ENCODE assay signal across 8 mouse cellular contexts in genomic region chr17:56897630-56898195, GRCm38 (mm10). TPM values are rescaled to one million over a fixed set of nuclear protein-coding genes. Genes with fewer than 3 reads are reported as not detected.
DNase-seq lines count a peak whose midpoint lies in the region; ATAC-seq lines count a peak whose summit lies in the region.

No protein-coding gene starts in this region.

- peak; percentile 91 for DNase-seq in ZHBTc4 (ENCODE audit: low read depth, low spot score)
- peak; percentile 83 for DNase-seq in embryo, embryonic 10 days (ENCODE audit: low spot score)
- DNase-seq in gastrocnemius, postnatal 25 days: peak; percentile 54
- DNase-seq in intestine, embryonic 14.5 days (ENCODE audit: low spot score): peak; percentile 85
- peak; percentile 67 to 86 for DNase-seq in left cerebral cortex, postnatal 10 days (ENCODE audit: extremely low spot score in 1 of 2, low spot score in 2 of 2)
- DNase-seq in mesoderm, embryonic 11.5 days (ENCODE audit: low read depth, low spot score): peak; percentile 78
- peak; percentile 76 for DNase-seq in right cerebral cortex, postnatal 25 days
- peak; percentile 79 to 80 for DNase-seq in urinary bladder, postnatal 36 days (ENCODE audit: low spot score in 2 of 2)

- peaks cover 95% of the 10 kb centered on the region for H3K36me3 ChIP-seq in intestine, embryonic 14.5 days (ENCODE audit: control insufficient read depth, insufficient read depth, low read length)

- no peaks in the 10 kb centered on the region for H3K4me1 ChIP-seq in intestine, embryonic 14.5 days (replicated peaks; ENCODE audit: control insufficient read depth, insufficient read depth, low read length)

- no peaks in the 10 kb centered on the region for H3K9me3 ChIP-seq in intestine, embryonic 14.5 days (ENCODE audit: control insufficient read depth, low read length)

- no peak overlapping the region for H3K9ac ChIP-seq in intestine, embryonic 14.5 days (ENCODE audit: low read length)

- WGBS in intestine, embryonic 14.5 days: 80% methylated on average over 7 of the region's 7 CpGs

- H3K4me2 ChIP-seq in intestine, embryonic 14.5 days (ENCODE audit: low read length): no peak overlapping the region

- H3K27ac ChIP-seq in intestine, embryonic 14.5 days (ENCODE audit: low read depth): no peak overlapping the region

- intact Hi-C loops in left cerebral cortex, postnatal 10 days (cut with DNase I): loop anchor here (1.0 to 5.0 kb wide), 2 partner anchors 38 to 90 kb away; partner anchors contain the start of gene Mllt1

- ATAC-seq in intestine, embryonic 14.5 days (replicated peaks; ENCODE audit: low FRiP score, low TSS enrichment, low read depth): peak; percentile 82

- no peak overlapping the region for H3K4me3 ChIP-seq in intestine, embryonic 14.5 days (ENCODE audit: low read depth, low read length)

- H3K27me3 ChIP-seq in intestine, embryonic 14.5 days (replicated peaks; ENCODE audit: control insufficient read depth, insufficient read depth, low read length): no peaks in the 10 kb centered on the region

RNA-seq across cellular contexts. Expression of gene 1700061G19Rik, which starts 22.4 kb away (rescaled TPM):
- not detected for total RNA-seq in gastrocnemius, postnatal 25 days (2021)
- polyA plus RNA-seq in intestine, embryonic 14.5 days (2014; fragmentation: Nextera tagmentation; extraction: Ambion mirVana): 0.12 and 0.34 TPM in 2 replicates
- under 1 TPM; 0.16 to 0.41 TPM for total RNA-seq in left cerebral cortex, postnatal 10 days (2021)

RNA-seq across cellular contexts. Expression of gene Acsbg2, which starts 23.5 kb away (rescaled TPM):
- total RNA-seq in gastrocnemius, postnatal 25 days (2021): not detected
- not detected in 2 replicates for polyA plus RNA-seq in intestine, embryonic 14.5 days (2014; fragmentation: Nextera tagmentation; extraction: Ambion mirVana)
- total RNA-seq in left cerebral cortex, postnatal 10 days (2021): not detected

RNA-seq across cellular contexts. Expression of gene Mllt1, which starts 37.5 kb away (rescaled TPM):
- total RNA-seq in gastrocnemius, postnatal 25 days (2021): 10 to 100 TPM; 16.0 to 16.5 TPM
- polyA plus RNA-seq in intestine, embryonic 14.5 days (2014; fragmentation: Nextera tagmentation; extraction: Ambion mirVana): 26.7 and 30.4 TPM in 2 replicates
- total RNA-seq in left cerebral cortex, postnatal 10 days (2021): 10 to 100 TPM; 66.2 to 78.3 TPM
